Mouse (Mus musculus): ENCODE data around the gene Olfr1351. TPM values are rescaled to one million over a fixed set of nuclear protein-coding genes. Genes with fewer than 3 reads are reported as not detected.
"Not testable (repeated sequence)": the region's sequence is repeated elsewhere in the genome, so short reads cannot be mapped to it uniquely, and the experiment has no call there.

The Olfr1351 gene
- not detected in 2 replicates for total RNA-seq (2012; rRNA removed)
- polyA plus RNA-seq (2012; ENCODE audit: insufficient read depth in 1 of 2, insufficient read length in 2 of 2, low read depth in 1 of 2, low replicate concordance in 2 of 2, missing spikeins in 1 of 2) = not detected

GRCm38 (mm10) chr10:79012172-79012571, at the start of gene Olfr1351:
Olfr1351 (plus strand) TSS chr10:79012472.
- no peak for DNase-seq (ENCODE audit: low read depth, low spot score)
- no peak within 1 kb of the TSS for H3K4me3 ChIP-seq (ENCODE audit: control insufficient read depth in 1 of 2, insufficient read depth in 1 of 2, low read depth in 2 of 2, low read length in 2 of 2)
- TF ChIP-seq MEF2A (IDR thresholded peaks at IDR 0.05; ENCODE audit: extremely low read depth, insufficient replicate concordance, low read depth, low read length, poor library complexity, severe bottlenecking) = no peak
- no peak within 1 kb of the TSS for H3K9ac ChIP-seq (ENCODE audit: control insufficient read depth, low read depth, low read length, poor library complexity, severe bottlenecking)
- no peaks in the 10 kb centered on the region for H3K79me2 ChIP-seq (ENCODE audit: control insufficient read depth, insufficient read depth, low read length, poor library complexity)
- H3K9me3 ChIP-seq (replicated peaks; ENCODE audit: insufficient read depth, low read length) = no peaks in the 10 kb centered on the region
- no peak within 1 kb of the TSS for H3K27ac ChIP-seq (ENCODE audit: control insufficient read depth, low read depth, low read length)
- H3K4me1 ChIP-seq (ENCODE audit: control insufficient read depth in 1 of 2, insufficient read depth in 2 of 2, low read length in 2 of 2) = no peaks in the 10 kb centered on the region
- H3K27me3 ChIP-seq (ENCODE audit: control insufficient read depth in 1 of 2, insufficient read depth in 2 of 2, low read length in 2 of 2) = no peaks in the 10 kb centered on the region
- H3K36me3 ChIP-seq (ENCODE audit: control insufficient read depth in 1 of 2, insufficient read depth in 2 of 2, low read length in 2 of 2) = no peaks in the 10 kb centered on the region

GRCm38 (mm10) chr10:78963009-78963408, 49.3 kb upstream of the Olfr1351 start, which contains the start of gene Olfr1353:
Olfr1353 (plus strand) TSS chr10:78963309.
- H3K27me3 ChIP-seq (ENCODE audit: control insufficient read depth in 1 of 2, insufficient read depth in 2 of 2, low read length in 2 of 2); H3K9me3 ChIP-seq (replicated peaks; ENCODE audit: insufficient read depth, low read length); DNase-seq (ENCODE audit: low read depth, low spot score); H3K27ac ChIP-seq (ENCODE audit: control insufficient read depth, low read depth, low read length); H3K9ac ChIP-seq (ENCODE audit: control insufficient read depth, low read depth, low read length, poor library complexity, severe bottlenecking); H3K36me3 ChIP-seq (ENCODE audit: control insufficient read depth in 1 of 2, insufficient read depth in 2 of 2, low read length in 2 of 2); H3K4me1 ChIP-seq (ENCODE audit: control insufficient read depth in 1 of 2, insufficient read depth in 2 of 2, low read length in 2 of 2); H3K79me2 ChIP-seq (ENCODE audit: control insufficient read depth, insufficient read depth, low read length, poor library complexity); H3K4me3 ChIP-seq (ENCODE audit: control insufficient read depth in 1 of 2, insufficient read depth in 1 of 2, low read depth in 2 of 2, low read length in 2 of 2): not testable (repeated sequence)

- Histone ChIP-seq H3K27ac (ENCODE audit: control insufficient read depth, low read depth, low read length) (no peak within 1 kb of the TSS), H3K9me3 (replicated peaks; ENCODE audit: insufficient read depth, low read length) (no peaks in the 10 kb centered on the region), H3K27me3 (ENCODE audit: control insufficient read depth in 1 of 2, insufficient read depth in 2 of 2, low read length in 2 of 2) (no peaks in the 10 kb centered on the region), H3K9ac (ENCODE audit: control insufficient read depth, low read depth, low read length, poor library complexity, severe bottlenecking) (no peak within 1 kb of the TSS), H3K4me1 (ENCODE audit: control insufficient read depth in 1 of 2, insufficient read depth in 2 of 2, low read length in 2 of 2) (no peaks in the 10 kb centered on the region), H3K36me3 (ENCODE audit: control insufficient read depth in 1 of 2, insufficient read depth in 2 of 2, low read length in 2 of 2) (no peaks in the 10 kb centered on the region), H3K79me2 (ENCODE audit: control insufficient read depth, insufficient read depth, low read length, poor library complexity) (no peaks in the 10 kb centered on the region), H3K4me3 (ENCODE audit: control insufficient read depth in 1 of 2, insufficient read depth in 1 of 2, low read depth in 2 of 2, low read length in 2 of 2) (no peak within 1 kb of the TSS)
- DNase-seq (ENCODE audit: low read depth, low spot score) = no peak
- TF ChIP-seq CTCF (IDR thresholded peaks at IDR 0.05 in 2 of 3, conservative IDR thresholded peaks at IDR 0.05 in 1 of 3; ENCODE audit: control insufficient read depth in 1 of 3, insufficient read depth in 1 of 3, low read depth in 2 of 3, low read length in 3 of 3, poor library complexity in 1 of 3, severe bottlenecking in 1 of 3) (no peak), USF1 (IDR thresholded peaks at IDR 0.05; ENCODE audit: low read depth, low read length) (no peak), ZMIZ1 (IDR thresholded peaks at IDR 0.05; ENCODE audit: low read depth, low read length) (no peak), TAL1 (IDR thresholded peaks at IDR 0.05; ENCODE audit: low read length) (no peak), GATA1 (IDR thresholded peaks at IDR 0.05; ENCODE audit: low read depth, low read length) (no peak), ZNF384 (IDR thresholded peaks at IDR 0.05; ENCODE audit: low read depth, low read length) (no peak), MEF2A (IDR thresholded peaks at IDR 0.05; ENCODE audit: extremely low read depth, insufficient replicate concordance, low read depth, low read length, poor library complexity, severe bottlenecking) (no peak), TCF12 (IDR thresholded peaks at IDR 0.05; ENCODE audit: low read depth, low read length) (no peak), RAD21 (IDR thresholded peaks at IDR 0.05; ENCODE audit: low read depth, low read length) (no peak), POLR2AphosphoS2 (IDR thresholded peaks at IDR 0.05; ENCODE audit: low read length) (no peak), UBTF (IDR thresholded peaks at IDR 0.05; ENCODE audit: borderline replicate concordance, insufficient read depth, low read depth, low read length) (no peak), TBP (IDR thresholded peaks at IDR 0.05; ENCODE audit: low read depth, low read length) (no peak), BHLHE40 (IDR thresholded peaks at IDR 0.05; ENCODE audit: borderline replicate concordance, low read depth, low read length) (no peak)
These were observed 31.5 kb upstream of the Olfr1351 start, which contains the start of gene Olfr1352 for GRCm38 (mm10) chr10:78980750-78981149. Olfr1352 (plus strand) TSS chr10:78981050.
